Mouse (Mus musculus) liver, embryonic 11.5 days (tissue): ENCODE results near the gene Cand1. TPM values are rescaled to one million over a fixed set of nuclear protein-coding genes. Genes with fewer than 3 reads are reported as not detected.

Experiments used
- ATAC-seq: fragments of 200-750 bp; cut with Nextera tagmentation; replicated peaks from 2 replicates; pipeline ENCODE4 v1.8.0; 2017; ENCODE audit warnings: moderate number of reproducible peaks, mild to moderate bottlenecking, moderate TSS enrichment, moderate library complexity; ENCODE audit not compliant: low FRiP score
- DNase-seq: peaks from one replicate; pipeline ENCODE4 v3.0.0-alpha.2; 2017; ENCODE audit warnings: low spot score
- H3K27ac ChIP-seq: fragments of 300-500 bp; sonication (generic); 2 replicates; pipeline ENCODE4 v1.5.1; 2014; ENCODE audit warnings: mild to moderate bottlenecking, low read depth, low read length, control low read depth
- H3K27me3 ChIP-seq: fragments of 300-500 bp; sonication (generic); replicated peaks from 2 replicates; pipeline ENCODE4 v1.6.1; 2014; ENCODE audit warnings: low read length, mixed read lengths; ENCODE audit not compliant: control insufficient read depth, insufficient read depth
- H3K36me3 ChIP-seq: fragments of 300-500 bp; sonication (generic); 2 replicates; pipeline ENCODE4 v1.6.1; 2014; ENCODE audit warnings: mild to moderate bottlenecking, low read length, moderate library complexity, mixed read lengths; ENCODE audit not compliant: control insufficient read depth, insufficient read depth
- H3K4me1 ChIP-seq: fragments of 300-500 bp; sonication (generic); replicated peaks from 2 replicates; pipeline ENCODE4 v1.6.1; 2014; ENCODE audit warnings: low read length, mixed read lengths; ENCODE audit not compliant: control insufficient read depth, insufficient read depth
- H3K4me2 ChIP-seq: fragments of 300-500 bp; sonication (generic); 2 replicates; pipeline ENCODE4 v1.6.1; 2014; ENCODE audit warnings: mild to moderate bottlenecking, control low read depth, moderate library complexity
- H3K4me3 ChIP-seq: fragments of 300-500 bp; sonication (generic); 2 replicates; pipeline ENCODE4 v1.5.1; 2014; ENCODE audit warnings: low read depth, low read length, control low read depth
- H3K9ac ChIP-seq: fragments of 300-500 bp; sonication (generic); 2 replicates; pipeline ENCODE4 v1.6.1; 2014; ENCODE audit warnings: low read depth, low read length, control low read depth
- H3K9me3 ChIP-seq: fragments of 300-500 bp; sonication (generic); 2 replicates; pipeline ENCODE4 v1.6.1; 2016; ENCODE audit warnings: low read length, inconsistent platforms, mixed read lengths; ENCODE audit not compliant: control insufficient read depth
- WGBS: fragments of 180-500 bp; shearing (Covaris S2); extraction: QIAGEN DNeasy Blood & Tissue Kit; methylation state at CpG from one replicate; pipeline ENCODE4 v1.1.7; 2014; 5-methylcytosine and 5-hydroxymethylcytosine counted together
- polyA plus RNA-seq: library from polyadenylated mRNA; unstranded; fragments of >200 nt; fragmentation: Nextera tagmentation; extraction: Ambion mirVana; gene quantifications from 2 replicates; pipeline ENCODE4 v1.2.1, GENCODE M21; 2014

Cand1 gene
- polyA plus RNA-seq, 1 experiment from 2014 or later, result 53.7 TPM

- 80% methylated on average over 5 of the region's 5 CpGs for WGBS
- no peak overlapping the region for H3K9ac ChIP-seq
- no peaks in the 10 kb centered on the region for H3K27me3 ChIP-seq
- no peak for DNase-seq
- H3K36me3 ChIP-seq, result peaks cover 25% of the 10 kb centered on the region
- H3K4me2 ChIP-seq, result no peak overlapping the region
- no peak overlapping the region for H3K4me3 ChIP-seq
- H3K4me1 ChIP-seq, result no peaks in the 10 kb centered on the region
- ATAC-seq, result no peak
- H3K9me3 ChIP-seq, result no peaks in the 10 kb centered on the region
- no peak overlapping the region for H3K27ac ChIP-seq
Observed at GRCm38 (mm10) chr10:119221631-119222030, 18.2 kb downstream of the Cand1 start.

GRCm38 (mm10) chr10:119219415-119219814 lies 20.4 kb downstream of the Cand1 start:
- Histone ChIP-seq H3K27ac (no peak overlapping the region), H3K9ac (no peak overlapping the region), H3K36me3 (peaks cover 23% of the 10 kb centered on the region), H3K4me2 (no peak overlapping the region), H3K9me3 (no peaks in the 10 kb centered on the region), H3K27me3 (no peaks in the 10 kb centered on the region), H3K4me1 (no peaks in the 10 kb centered on the region), H3K4me3 (no peak overlapping the region)
- 75% methylated on average over 11 of the region's 11 CpGs for WGBS
- ATAC-seq (no peak), DNase-seq (no peak)

GRCm38 (mm10) chr10:119218274-119219080 lies 21.4 kb downstream of the Cand1 start:
- no peak for ATAC-seq
- H3K4me3 ChIP-seq, result no peak overlapping the region
- 85% methylated on average over 15 of the region's 15 CpGs for WGBS
- H3K27ac ChIP-seq, result no peak overlapping the region
- H3K36me3 ChIP-seq, result peaks cover 25% of the 10 kb centered on the region
- no peaks in the 10 kb centered on the region for H3K9me3 ChIP-seq
- no peak for DNase-seq
- no peaks in the 10 kb centered on the region for H3K4me1 ChIP-seq
- H3K9ac ChIP-seq, result no peak overlapping the region
- H3K27me3 ChIP-seq, result no peaks in the 10 kb centered on the region
- no peak overlapping the region for H3K4me2 ChIP-seq

GRCm38 (mm10) chr10:119212443-119212842 lies 27.4 kb downstream of the Cand1 start:
- Histone ChIP-seq H3K4me1 (no peaks in the 10 kb centered on the region), H3K4me2 (no peak overlapping the region)
- no peak for ATAC-seq

GRCm38 (mm10) chr10:119211251-119211650 lies 28.6 kb downstream of the Cand1 start:
- no peaks in the 10 kb centered on the region for H3K9me3 ChIP-seq
- no peak overlapping the region for H3K4me3 ChIP-seq
- H3K4me2 ChIP-seq, result no peak overlapping the region
- no peak for DNase-seq
- WGBS, result 93% methylated on average over 11 of the region's 11 CpGs
- no peaks in the 10 kb centered on the region for H3K27me3 ChIP-seq
- H3K9ac ChIP-seq, result no peak overlapping the region
- no peak overlapping the region for H3K27ac ChIP-seq
- H3K4me1 ChIP-seq, result no peaks in the 10 kb centered on the region
- H3K36me3 ChIP-seq, result peaks cover 55% of the 10 kb centered on the region
- no peak for ATAC-seq

More at GRCm38 (mm10) chr10:119212443-119212842, 27.4 kb downstream of the Cand1 start:
- no peak for DNase-seq
- no peak overlapping the region for H3K27ac ChIP-seq
- 83% methylated on average over 5 of the region's 5 CpGs for WGBS
- peaks cover 54% of the 10 kb centered on the region for H3K36me3 ChIP-seq
- no peak overlapping the region for H3K4me3 ChIP-seq
- H3K9ac ChIP-seq, result no peak overlapping the region
- no peaks in the 10 kb centered on the region for H3K27me3 ChIP-seq
- H3K9me3 ChIP-seq, result no peaks in the 10 kb centered on the region

GRCm38 (mm10) chr10:119206309-119206932 lies 33.4 kb downstream of the Cand1 start:
- WGBS, result 89% methylated on average over 8 of the region's 8 CpGs
- H3K4me1 ChIP-seq, result no peaks in the 10 kb centered on the region
- no peak overlapping the region for H3K4me3 ChIP-seq
- no peak for DNase-seq
- H3K9me3 ChIP-seq, result no peaks in the 10 kb centered on the region
- no peak overlapping the region for H3K9ac ChIP-seq
- no peak for ATAC-seq
- no peaks in the 10 kb centered on the region for H3K27me3 ChIP-seq
- H3K27ac ChIP-seq, result no peak overlapping the region
- peaks cover 55% of the 10 kb centered on the region for H3K36me3 ChIP-seq
- H3K4me2 ChIP-seq, result no peak overlapping the region

- H3K9me3 ChIP-seq, result no peaks in the 10 kb centered on the region
- WGBS, result 84% methylated on average over 5 of the region's 5 CpGs
- peaks cover 48% of the 10 kb centered on the region for H3K36me3 ChIP-seq
- H3K27ac ChIP-seq, result no peak overlapping the region
- H3K4me3 ChIP-seq, result no peak overlapping the region
- DNase-seq, result no peak
- no peak for ATAC-seq
- no peak overlapping the region for H3K4me2 ChIP-seq
- H3K4me1 ChIP-seq, result no peaks in the 10 kb centered on the region
- H3K9ac ChIP-seq, result no peak overlapping the region
- no peaks in the 10 kb centered on the region for H3K27me3 ChIP-seq
Observed at GRCm38 (mm10) chr10:119205229-119205628, 34.6 kb downstream of the Cand1 start.

GRCm38 (mm10) chr10:119204334-119204946 lies 35.4 kb downstream of the Cand1 start:
- no peak overlapping the region for H3K9ac ChIP-seq
- ATAC-seq (no peak), DNase-seq (no peak)
- H3K27me3 ChIP-seq, result no peaks in the 10 kb centered on the region
- WGBS, result 73% methylated on average over 12 of the region's 12 CpGs
- no peak overlapping the region for H3K27ac ChIP-seq
- no peak overlapping the region for H3K4me3 ChIP-seq
- H3K36me3 ChIP-seq, result peaks cover 44% of the 10 kb centered on the region
- H3K9me3 ChIP-seq, result no peaks in the 10 kb centered on the region
- H3K4me1 ChIP-seq, result no peaks in the 10 kb centered on the region
- H3K4me2 ChIP-seq, result no peak overlapping the region
